Mouse (Mus musculus) MEL (cell line): ENCODE data around the gene Myo19. TPM values are rescaled to one million over a fixed set of nuclear protein-coding genes. Genes with fewer than 3 reads are reported as not detected.

Experiments
- DNase-seq: peaks from one replicate; pipeline ENCODE4 v3.0.0; 2011; ENCODE audit warnings: low read depth, low spot score
- H3K27ac ChIP-seq: 2 replicates; pipeline ENCODE4 v1.5.1; 2012; ENCODE audit warnings: low read depth, mild to moderate bottlenecking, control low read depth, low read length, moderate library complexity; ENCODE audit not compliant: control insufficient read depth
- H3K27me3 ChIP-seq, 2 experiments: fragments of 150-350 bp in 1 of 2; sonication (generic) in 1 of 2; 2 replicates each; pipeline ENCODE4 v1.6.1; 2012; ENCODE audit warnings: low read length in 2 of 2, mild to moderate bottlenecking in 2 of 2, improper control_type of control experiment in 1 of 2, moderate library complexity in 1 of 2; ENCODE audit not compliant: insufficient read depth in 2 of 2, control insufficient read depth in 1 of 2
- H3K36me3 ChIP-seq, 2 experiments: 2 replicates each; pipeline ENCODE4 v1.6.1; 2012 to 2014; ENCODE audit warnings: low read length in 2 of 2, improper control_type of control experiment in 1 of 2, inconsistent platforms in 1 of 2, mild to moderate bottlenecking in 1 of 2; ENCODE audit not compliant: insufficient read depth in 2 of 2, control insufficient read depth in 1 of 2
- H3K4me1 ChIP-seq, 2 experiments: fragments of 150-350 bp in 1 of 2; sonication (generic) in 1 of 2; 2 replicates each; pipeline ENCODE4 v1.6.1; 2012; ENCODE audit warnings: low read length in 2 of 2, improper control_type of control experiment in 1 of 2, mild to moderate bottlenecking in 1 of 2; ENCODE audit not compliant: insufficient read depth in 2 of 2, control insufficient read depth in 1 of 2
- H3K4me3 ChIP-seq, 2 experiments: fragments of 150-350 bp in 1 of 2; sonication (generic) in 1 of 2; 2 replicates each; pipeline ENCODE4 v1.5.1; 2012; ENCODE audit warnings: low read depth in 2 of 2, low read length in 2 of 2, mild to moderate bottlenecking in 2 of 2, moderate library complexity in 2 of 2, control low read depth in 1 of 2, improper control_type of control experiment in 1 of 2; ENCODE audit not compliant: control insufficient read depth in 1 of 2, insufficient read depth in 1 of 2
- H3K79me2 ChIP-seq: 2 replicates; pipeline ENCODE4 v1.6.1; 2012; ENCODE audit warnings: mild to moderate bottlenecking, low read length, moderate library complexity; ENCODE audit not compliant: control insufficient read depth, poor library complexity, insufficient read depth
- H3K9ac ChIP-seq: 2 replicates; pipeline ENCODE4 v1.6.1; 2012; ENCODE audit warnings: low read depth, mild to moderate bottlenecking, control low read depth, low read length, moderate library complexity; ENCODE audit not compliant: control insufficient read depth, poor library complexity, severe bottlenecking
- H3K9me3 ChIP-seq: fragments of 150-350 bp; sonication (generic); replicated peaks from 2 replicates; pipeline ENCODE4 v1.6.1; 2012; ENCODE audit warnings: mild to moderate bottlenecking, low read length, improper control_type of control experiment, moderate library complexity; ENCODE audit not compliant: insufficient read depth
- BHLHE40 ChIP-seq: IDR thresholded peaks from 2 replicates; pipeline ENCODE4 v1.6.1; 2012; ENCODE audit warnings: low read depth, mild to moderate bottlenecking, inconsistent platforms, low read length, improper control_type of control experiment, borderline replicate concordance
- CHD1 ChIP-seq: IDR thresholded peaks from 2 replicates; pipeline ENCODE4 v1.6.1; 2012; ENCODE audit warnings: low read depth, mild to moderate bottlenecking, inconsistent platforms, low read length, improper control_type of control experiment
- CHD2 ChIP-seq: IDR thresholded peaks from 2 replicates; pipeline ENCODE4 v1.6.1; 2011; ENCODE audit warnings: low read length, improper control_type of control experiment
- CTCF ChIP-seq, 3 experiments: IDR thresholded peaks in 2 of 3; conservative IDR thresholded peaks in 1 of 3; 2 replicates each; pipeline ENCODE4 v1.5.1; 2011 to 2012; ENCODE audit warnings: low read length in 3 of 3, low read depth in 2 of 3, mild to moderate bottlenecking in 2 of 3, improper control_type of control experiment in 1 of 3, inconsistent platforms in 1 of 3, mixed read lengths in 1 of 3, moderate library complexity in 1 of 3; ENCODE audit not compliant: control insufficient read depth in 1 of 3, insufficient read depth in 1 of 3, poor library complexity in 1 of 3, severe bottlenecking in 1 of 3
- E2F4 ChIP-seq: IDR thresholded peaks from 2 replicates; pipeline ENCODE4 v1.6.1; 2011; ENCODE audit warnings: low read depth, low read length, improper control_type of control experiment, borderline replicate concordance
- EP300 ChIP-seq, 2 experiments: IDR thresholded peaks; 2 replicates each; pipeline ENCODE4 v1.6.1; 2011; ENCODE audit warnings: improper control_type of control experiment in 2 of 2, low read length in 2 of 2, low read depth in 1 of 2, mild to moderate bottlenecking in 1 of 2
- ETS1 ChIP-seq: IDR thresholded peaks from 2 replicates; pipeline ENCODE4 v1.6.1; 2012; ENCODE audit warnings: low read depth, mild to moderate bottlenecking, inconsistent platforms, low read length, improper control_type of control experiment, moderate library complexity
- GABPA ChIP-seq: IDR thresholded peaks from 2 replicates; pipeline ENCODE4 v1.6.1; 2012; ENCODE audit warnings: low read depth, mild to moderate bottlenecking, inconsistent platforms, low read length, improper control_type of control experiment, moderate library complexity
- HCFC1 ChIP-seq: IDR thresholded peaks from 2 replicates; pipeline ENCODE4 v1.6.1; 2012; ENCODE audit warnings: low read depth, mild to moderate bottlenecking, inconsistent platforms, low read length, improper control_type of control experiment, moderate library complexity
- JUND ChIP-seq: IDR thresholded peaks from 2 replicates; pipeline ENCODE4 v1.6.1; 2011; ENCODE audit warnings: low read depth, mild to moderate bottlenecking, improper control_type of control experiment, low read length
- MAFK ChIP-seq: IDR thresholded peaks from 2 replicates; pipeline ENCODE4 v1.6.1; 2011; ENCODE audit warnings: low read depth, mild to moderate bottlenecking, low read length, improper control_type of control experiment, borderline replicate concordance
- MAX ChIP-seq: IDR thresholded peaks from 2 replicates; pipeline ENCODE4 v1.6.1; 2011; ENCODE audit warnings: low read length, improper control_type of control experiment
- MAZ ChIP-seq: IDR thresholded peaks from 2 replicates; pipeline ENCODE4 v1.6.1; 2012; ENCODE audit warnings: low read depth, mild to moderate bottlenecking, inconsistent platforms, low read length, improper control_type of control experiment
- MEF2A ChIP-seq: IDR thresholded peaks from 2 replicates; pipeline ENCODE4 v1.6.1; 2014; ENCODE audit warnings: low read depth, mild to moderate bottlenecking, inconsistent platforms, low read length, improper control_type of control experiment; ENCODE audit not compliant: poor library complexity, insufficient replicate concordance, severe bottlenecking; ENCODE audit errors: extremely low read depth
- MXI1 ChIP-seq: IDR thresholded peaks from 2 replicates; pipeline ENCODE4 v1.6.1; 2011; ENCODE audit warnings: mild to moderate bottlenecking, low read depth, low read length, improper control_type of control experiment
- MYC ChIP-seq: IDR thresholded peaks from 2 replicates; pipeline ENCODE4 v1.6.1; 2011; ENCODE audit warnings: low read depth, mild to moderate bottlenecking, low read length, improper control_type of control experiment, moderate library complexity
- NELFE ChIP-seq: IDR thresholded peaks from 2 replicates; pipeline ENCODE4 v1.6.1; 2011; ENCODE audit warnings: low read depth, low read length, improper control_type of control experiment
- NRF1 ChIP-seq: IDR thresholded peaks from 2 replicates; pipeline ENCODE4 v1.6.1; 2014; ENCODE audit warnings: low read depth, mild to moderate bottlenecking, inconsistent platforms, low read length, improper control_type of control experiment, moderate library complexity; ENCODE audit not compliant: poor library complexity, insufficient read depth, severe bottlenecking
- POLR2AphosphoS2 ChIP-seq: IDR thresholded peaks from 2 replicates; pipeline ENCODE4 v1.6.1; 2011; ENCODE audit warnings: low read length, improper control_type of control experiment
- POLR2AphosphoS5 ChIP-seq: IDR thresholded peaks from 2 replicates; pipeline ENCODE4 v1.6.1; 2012; ENCODE audit warnings: low read depth, borderline replicate concordance, mild to moderate bottlenecking, inconsistent platforms, low read length, moderate library complexity, mixed read lengths
- RAD21 ChIP-seq: IDR thresholded peaks from 2 replicates; pipeline ENCODE4 v1.6.1; 2011; ENCODE audit warnings: mild to moderate bottlenecking, low read depth, low read length, improper control_type of control experiment
- RCOR1 ChIP-seq: IDR thresholded peaks from 2 replicates; pipeline ENCODE4 v1.6.1; 2012; ENCODE audit warnings: low read depth, mild to moderate bottlenecking, inconsistent platforms, low read length, improper control_type of control experiment
- SIN3A ChIP-seq: IDR thresholded peaks from 2 replicates; pipeline ENCODE4 v1.6.1; 2012; ENCODE audit warnings: low read length, improper control_type of control experiment, inconsistent platforms
- SMC3 ChIP-seq: IDR thresholded peaks from 2 replicates; pipeline ENCODE4 v1.6.1; 2011; ENCODE audit warnings: low read depth, low read length, improper control_type of control experiment
- TCF12 ChIP-seq: IDR thresholded peaks from 2 replicates; pipeline ENCODE4 v1.6.1; 2014; ENCODE audit warnings: low read depth, mild to moderate bottlenecking, inconsistent platforms, low read length, improper control_type of control experiment, moderate library complexity
- UBTF ChIP-seq: IDR thresholded peaks from 2 replicates; pipeline ENCODE4 v1.6.1; 2012; ENCODE audit warnings: low read depth, mild to moderate bottlenecking, inconsistent platforms, low read length, improper control_type of control experiment, moderate library complexity, borderline replicate concordance; ENCODE audit not compliant: insufficient read depth
- USF1 ChIP-seq: IDR thresholded peaks from 2 replicates; pipeline ENCODE4 v1.6.1; 2014; ENCODE audit warnings: low read depth, mild to moderate bottlenecking, inconsistent platforms, low read length, improper control_type of control experiment, moderate library complexity
- ZC3H11A ChIP-seq: IDR thresholded peaks from 2 replicates; pipeline ENCODE4 v1.6.1; 2012; ENCODE audit warnings: low read depth, mild to moderate bottlenecking, inconsistent platforms, low read length, improper control_type of control experiment
- ZMIZ1 ChIP-seq: IDR thresholded peaks from 2 replicates; pipeline ENCODE4 v1.6.1; 2012; ENCODE audit warnings: low read depth, mild to moderate bottlenecking, inconsistent platforms, low read length, improper control_type of control experiment, moderate library complexity
- polyA plus RNA-seq, 2 experiments: library from polyadenylated mRNA; stranded (reverse) in 1 of 2; unstranded in 1 of 2; fragments of >175 nt in 1 of 2; fragments of >200 nt in 1 of 2; gene quantifications; 2 replicates each; pipeline versions ENCODE4 v1.2.1 to v1.2.4; 2012; ENCODE audit warnings: low replicate concordance in 2 of 2, low read depth in 1 of 2; ENCODE audit not compliant: insufficient read length in 2 of 2, insufficient read depth in 1 of 2, missing spikeins in 1 of 2
- total RNA-seq: library from RNA; depleted of rRNA; stranded (reverse); fragments of 300-350 nt; gene quantifications from 2 replicates; pipeline ENCODE4 v1.2.3, GENCODE M21; 2012

Myo19 gene
- total and polyA plus RNA-seq, 3 experiments, result 14.9 to 27.1 TPM; not detected in 1

DNA sequence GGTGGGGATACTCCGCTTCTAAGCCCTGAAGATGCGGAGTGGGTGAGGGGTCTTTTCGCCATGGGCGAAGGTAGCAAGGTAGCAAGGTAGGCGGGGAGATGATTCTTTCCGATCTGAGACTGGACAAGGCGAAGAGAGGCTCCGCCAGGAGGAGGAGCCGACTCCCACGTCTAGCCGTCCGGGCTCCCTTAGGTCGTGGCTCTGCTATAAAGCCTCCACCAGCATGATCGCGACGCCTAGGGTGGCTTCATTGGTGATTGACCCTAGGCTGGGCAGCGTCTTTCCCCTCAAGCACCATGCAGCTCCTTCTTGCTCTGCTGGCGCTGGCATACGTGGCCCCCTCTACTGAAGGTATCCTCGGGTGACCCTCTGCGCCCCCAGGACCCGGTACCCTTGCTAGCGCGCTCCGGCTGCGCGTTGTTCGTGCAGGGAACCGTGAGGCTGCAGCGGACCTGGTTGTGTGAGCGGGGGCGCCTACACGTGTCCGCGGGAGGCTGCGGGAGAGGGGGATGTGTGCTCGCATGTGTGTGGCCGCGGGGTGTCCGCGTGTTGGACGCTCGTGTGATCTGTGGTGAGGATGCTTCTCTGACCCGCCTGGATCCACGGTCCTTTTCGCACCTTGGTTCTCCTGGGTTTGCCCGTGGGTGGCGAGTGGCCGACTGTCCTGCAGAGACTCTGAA lies 77.8 kb downstream of the Myo19 start, which contains the start of gene Car4:
Car4 (plus strand) TSS at position 196 of the 680 bp plus-strand sequence.
- Histone ChIP-seq H3K4me3 (no peak within 1 kb of the TSS), H3K9me3 (no peaks in the 10 kb centered on the region), H3K36me3 (no peaks in the 10 kb centered on the region), H3K4me1 (no peaks in the 10 kb centered on the region), H3K9ac (no peak within 1 kb of the TSS), H3K27me3 (peaks cover 4 to 7% of the 10 kb centered on the region in 2 experiments), H3K79me2 (no peaks in the 10 kb centered on the region), H3K27ac (no peak within 1 kb of the TSS)
- no peak for DNase-seq
- TF ChIP-seq E2F4 (no peak), EP300 (IDR thresholded peaks at IDR 0.05; ENCODE audit: low read depth in 1 of 2, low read length in 2 of 2) (no peak), CHD1 (no peak), MYC (no peak), BHLHE40 (no peak), MAFK (no peak), TCF12 (no peak), RCOR1 (no peak), ZMIZ1 (no peak), GABPA (no peak), UBTF (no peak), CHD2 (no peak), ETS1 (no peak), HCFC1 (no peak), CTCF (IDR thresholded peaks at IDR 0.05 in 2 of 3, conservative IDR thresholded peaks at IDR 0.05 in 1 of 3; ENCODE audit: control insufficient read depth in 1 of 3, insufficient read depth in 1 of 3, low read depth in 2 of 3, low read length in 3 of 3, poor library complexity in 1 of 3, severe bottlenecking in 1 of 3) (no peak), NELFE (no peak), SMC3 (no peak), ZC3H11A (no peak), POLR2AphosphoS2 (no peak), JUND (no peak)

DNA sequence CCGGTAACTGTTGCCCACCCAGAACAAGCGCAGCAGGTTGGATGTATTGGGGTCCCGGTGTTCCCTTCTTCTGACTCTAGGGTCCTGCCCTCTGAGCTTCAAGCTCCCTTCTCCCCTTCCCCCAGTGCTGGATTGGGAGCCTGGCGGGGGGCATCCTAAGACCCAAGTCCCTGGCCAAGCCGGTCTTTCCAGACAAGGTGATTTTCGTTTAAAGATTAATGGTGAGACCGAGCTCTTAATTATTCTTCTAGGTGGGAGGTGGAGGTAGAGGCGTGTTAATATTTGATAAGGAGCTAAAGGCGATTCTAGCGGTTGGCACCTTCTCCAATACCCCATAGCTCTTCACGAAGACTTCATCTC lies 78.3 kb downstream of the Myo19 start:
- peaks cover 6 to 7% of the 10 kb centered on the region in 2 experiments for H3K27me3 ChIP-seq
- H3K36me3 ChIP-seq, result no peaks in the 10 kb centered on the region
- no peaks in the 10 kb centered on the region for H3K79me2 ChIP-seq
- H3K27ac ChIP-seq, result no peak overlapping the region
- H3K9me3 ChIP-seq, result no peaks in the 10 kb centered on the region
- H3K4me3 ChIP-seq, result no peak overlapping the region
- no peak overlapping the region for H3K9ac ChIP-seq
- TF ChIP-seq POLR2AphosphoS5 (no peak), ZC3H11A (no peak), NRF1 (no peak), MAX (no peak), POLR2AphosphoS2 (no peak), RAD21 (no peak), MAZ (no peak), EP300 (IDR thresholded peaks at IDR 0.05; ENCODE audit: low read depth in 1 of 2, low read length in 2 of 2) (no peak), NELFE (no peak), MEF2A (no peak), CHD1 (no peak), ZMIZ1 (no peak), BHLHE40 (no peak), UBTF (no peak), HCFC1 (no peak), SIN3A (no peak), MXI1 (no peak), CTCF (IDR thresholded peaks at IDR 0.05 in 2 of 3, conservative IDR thresholded peaks at IDR 0.05 in 1 of 3; ENCODE audit: control insufficient read depth in 1 of 3, insufficient read depth in 1 of 3, low read depth in 2 of 3, low read length in 3 of 3, poor library complexity in 1 of 3, severe bottlenecking in 1 of 3) (no peak), USF1 (no peak), SMC3 (no peak)
- H3K4me1 ChIP-seq, result no peaks in the 10 kb centered on the region
- DNase-seq, result no peak
